10 mouse cellular contexts compared by ENCODE assay signal in genomic region chr7:127183828-127184227, GRCm38 (mm10). TPM values are rescaled to one million over a fixed set of nuclear protein-coding genes. Genes with fewer than 3 reads are reported as not detected.
DNase-seq lines count a peak whose midpoint lies in the region; ATAC-seq and TF ChIP-seq lines count a peak whose summit lies in the region.
"Had no signal": no experiment of that assay in that cellular context is flagged by ENCODE, and none has a peak within 500 bp of the region (broad histone marks: within the 10 kb centered on the region; RNA-seq: fewer than 3 reads in every experiment).

No protein-coding gene starts in this region.

- DNase-seq in layer of hippocampus, adult 2 months (ENCODE audit: low spot score in 2 of 2) = no peak
- DNase-seq in layer of hippocampus, adult 8-10 months (ENCODE audit: low spot score in 2 of 2) = no peak
- DNase-seq in G1E (ENCODE audit: low spot score) = no peak
- peak; percentile 14 for DNase-seq in retina, embryonic 14.5 days (ENCODE audit: low spot score)
- no peak for DNase-seq in adrenal gland, adult 18-20 months (ENCODE audit: low spot score in 2 of 2)
- DNase-seq in urinary bladder, postnatal 14 days (ENCODE audit: low spot score) = no peak
- DNase-seq: kidney, adult 18-20 months had no signal

- peaks cover 4% of the 10 kb centered on the region; the same call in 1 of the 2 replicates for H3K9me3 ChIP-seq in G1E (replicated peaks)
- H3K9me3 ChIP-seq in midbrain, embryonic 15.5 days = no peaks in the 10 kb centered on the region

- no peaks in the 10 kb centered on the region for H3K27me3 ChIP-seq in G1E (ENCODE audit: insufficient read depth, low read length)
- H3K27me3 ChIP-seq in midbrain, embryonic 15.5 days (replicated peaks) = no peaks in the 10 kb centered on the region
- H3K27me3 ChIP-seq: limb, embryonic 13.5 days had no signal

- WGBS in midbrain, embryonic 15.5 days = 77% methylated on average over 6 of the region's 6 CpGs

- TF ChIP-seq CTCF in layer of hippocampus, adult 2 months (conservative IDR thresholded peaks at IDR 0.05) = peak; percentile 43
- 0 out of 2 replicates have a peak, but pooled peaks have one; percentile 29 for TF ChIP-seq CTCF in G1E (IDR thresholded peaks at IDR 0.05; ENCODE audit: low read depth, low read length)

- H3K36me3 ChIP-seq in G1E (replicated peaks) = peaks cover 18% of the 10 kb centered on the region
- H3K36me3 ChIP-seq in midbrain, embryonic 15.5 days (replicated peaks) = no peaks in the 10 kb centered on the region
- H3K36me3 ChIP-seq: limb, embryonic 13.5 days had no signal

- no peak overlapping the region for H3K4me3 ChIP-seq in layer of hippocampus, adult 2 months
- no peak overlapping the region for H3K4me3 ChIP-seq in G1E (ENCODE audit: low read depth, low read length)
- no peak overlapping the region for H3K4me3 ChIP-seq in midbrain, embryonic 15.5 days
- H3K4me3 ChIP-seq: limb, embryonic 13.5 days had no signal

- no peak overlapping the region for H3K4me2 ChIP-seq in midbrain, embryonic 15.5 days
- H3K4me2 ChIP-seq: limb, embryonic 13.5 days had no signal

- no peak overlapping the region for H3K27ac ChIP-seq in layer of hippocampus, adult 2 months
- H3K27ac ChIP-seq in midbrain, embryonic 15.5 days = no peak overlapping the region
- H3K27ac ChIP-seq: limb, embryonic 13.5 days had no signal

- peaks cover 79% of the 10 kb centered on the region for H3K4me1 ChIP-seq in G1E (ENCODE audit: insufficient read depth, low read depth, low read length)
- no peaks in the 10 kb centered on the region for H3K4me1 ChIP-seq in midbrain, embryonic 15.5 days
- H3K4me1 ChIP-seq: limb, embryonic 13.5 days had no signal

- H3K9ac ChIP-seq in midbrain, embryonic 15.5 days = no peak overlapping the region
- H3K9ac ChIP-seq: limb, embryonic 13.5 days had no signal

- ATAC-seq in G1E (ENCODE audit: extremely low read depth, insufficient number of reproducible peaks, low FRiP score, poor library complexity, severe bottlenecking) = no peak
- ATAC-seq in erythroid progenitor cell, adult 5-6 weeks (replicated peaks; ENCODE audit: low FRiP score, poor library complexity, severe bottlenecking) = peak; percentile 74
- no peak for ATAC-seq in midbrain, embryonic 15.5 days (replicated peaks)

RNA-seq across cellular contexts. Expression of gene Cd2bp2, which starts 12.0 kb away (rescaled TPM):
- total RNA-seq in layer of hippocampus, adult 2 months (2021) = 10 to 100 TPM; 88.4 to 97.0 TPM
- total RNA-seq in layer of hippocampus, adult 8-10 months (2022) = 10 to 100 TPM; 87.4 to 94.4 (median 90.0) TPM
- total RNA-seq in G1E (2014; fragmentation: Nextera tagmentation) (23.3 and 37.2 TPM in 2 replicates), G1E (2017) (79.3 and 84.6 TPM in 2 replicates)
- 71.8 and 73.7 TPM in 2 replicates for polyA plus RNA-seq in G1E (2012)
- total RNA-seq in erythroid progenitor cell, adult 5-6 weeks (2015; ENCODE audit: low replicate concordance) = 18.7 and 25.2 TPM in 2 replicates
- total RNA-seq in erythroid progenitor cell, adult 5-6 weeks (2017; ENCODE audit: low replicate concordance) = 43.6 and 63.3 TPM in 2 replicates
- polyA plus RNA-seq in midbrain, embryonic 15.5 days (2015; fragmentation: Nextera tagmentation; extraction: Ambion mirVana) = 82.1 and 82.6 TPM in 2 replicates
- 10 to 100 TPM; 51.6 to 62.3 TPM for total RNA-seq in adrenal gland, adult 18-20 months (2021)

RNA-seq across cellular contexts. Expression of gene Tbc1d10b, which starts 24.4 kb away (rescaled TPM):
- total RNA-seq in layer of hippocampus, adult 2 months (2021) = 100 to 1,000 TPM; 102 to 120 TPM
- 100 to 1,000 TPM in 2 of 4 experiments, 10 to 100 TPM in 2; 97.9 to 106 (median 101) TPM for total RNA-seq in layer of hippocampus, adult 8-10 months (2022)
- total RNA-seq in G1E (2014; fragmentation: Nextera tagmentation) (19.5 and 26.7 TPM in 2 replicates), G1E (2017) (38.3 and 40.1 TPM in 2 replicates)
- polyA plus RNA-seq in G1E (2012) = 72.0 and 74.1 TPM in 2 replicates
- total RNA-seq in erythroid progenitor cell, adult 5-6 weeks (2015; ENCODE audit: low replicate concordance) = 25.6 and 36.4 TPM in 2 replicates
- total RNA-seq in erythroid progenitor cell, adult 5-6 weeks (2017; ENCODE audit: low replicate concordance) = 85.3 and 173 TPM in 2 replicates
- 39.6 and 44.8 TPM in 2 replicates for polyA plus RNA-seq in midbrain, embryonic 15.5 days (2015; fragmentation: Nextera tagmentation; extraction: Ambion mirVana)
- total RNA-seq in adrenal gland, adult 18-20 months (2021) = 10 to 100 TPM; 43.3 to 47.5 TPM

RNA-seq across cellular contexts. Expression of gene Mylpf, which starts 24.9 kb away (rescaled TPM):
- total RNA-seq in layer of hippocampus, adult 2 months (2021) = 1 to 10 TPM; 1.3 to 1.9 TPM
- total RNA-seq in layer of hippocampus, adult 8-10 months (2022) = 1 to 10 TPM; 2.8 to 5.1 (median 3.6) TPM
- total RNA-seq in G1E (2014; fragmentation: Nextera tagmentation) (2.6 TPM in 1 of 2 replicates, not detected in the other), G1E (2017) (2.8 TPM in 2 replicates)
- polyA plus RNA-seq in G1E (2012) = 0.44 and 0.94 TPM in 2 replicates
- 24.3 and 28.1 TPM in 2 replicates for total RNA-seq in erythroid progenitor cell, adult 5-6 weeks (2015; ENCODE audit: low replicate concordance)
- total RNA-seq in erythroid progenitor cell, adult 5-6 weeks (2017; ENCODE audit: low replicate concordance) = 25.7 and 48.9 TPM in 2 replicates
- 3.9 and 5.0 TPM in 2 replicates for polyA plus RNA-seq in midbrain, embryonic 15.5 days (2015; fragmentation: Nextera tagmentation; extraction: Ambion mirVana)
- total RNA-seq in adrenal gland, adult 18-20 months (2021) = 10 to 100 TPM in 1 of 2 experiments, under 1 TPM in 1; 0.66 to 16.3 TPM

RNA-seq across cellular contexts. Expression of gene Spn, which starts 46.2 kb away (rescaled TPM):
- under 1 TPM; 0.64 to 0.72 TPM for total RNA-seq in layer of hippocampus, adult 2 months (2021)
- total RNA-seq in layer of hippocampus, adult 8-10 months (2022) = under 1 TPM; 0.29 to 0.68 (median 0.46) TPM
- total RNA-seq in G1E (2014; fragmentation: Nextera tagmentation) = 52.8 and 55.4 TPM in 2 replicates
- 251 and 278 TPM in 2 replicates for total RNA-seq in G1E (2017)
- 81.4 and 90.2 TPM in 2 replicates for polyA plus RNA-seq in G1E (2012)
- total RNA-seq in erythroid progenitor cell, adult 5-6 weeks (2015; ENCODE audit: low replicate concordance) = 16.2 and 30.2 TPM in 2 replicates
- 30.8 and 32.0 TPM in 2 replicates for total RNA-seq in erythroid progenitor cell, adult 5-6 weeks (2017; ENCODE audit: low replicate concordance)
- polyA plus RNA-seq in midbrain, embryonic 15.5 days (2015; fragmentation: Nextera tagmentation; extraction: Ambion mirVana) = 0.04 TPM in 1 of 2 replicates, not detected in the other
- 1 to 10 TPM in 1 of 2 experiments, under 1 TPM in 1; 0.89 to 1.3 TPM for total RNA-seq in adrenal gland, adult 18-20 months (2021)

RNA-seq across cellular contexts. Expression of gene Zfp553, which starts 49.0 kb away (rescaled TPM):
- 10 to 100 TPM; 18.6 to 21.7 TPM for total RNA-seq in layer of hippocampus, adult 2 months (2021)
- total RNA-seq in layer of hippocampus, adult 8-10 months (2022) = 10 to 100 TPM; 20.6 to 21.4 (median 20.9) TPM
- total RNA-seq in G1E (2014; fragmentation: Nextera tagmentation) (11.7 and 20.0 TPM in 2 replicates), G1E (2017) (22.0 and 25.2 TPM in 2 replicates)
- 25.3 and 26.2 TPM in 2 replicates for polyA plus RNA-seq in G1E (2012)
- total RNA-seq in erythroid progenitor cell, adult 5-6 weeks (2015; ENCODE audit: low replicate concordance) = 2.5 and 2.9 TPM in 2 replicates
- 0.77 and 10.0 TPM in 2 replicates for total RNA-seq in erythroid progenitor cell, adult 5-6 weeks (2017; ENCODE audit: low replicate concordance)
- polyA plus RNA-seq in midbrain, embryonic 15.5 days (2015; fragmentation: Nextera tagmentation; extraction: Ambion mirVana) = 63.7 and 64.1 TPM in 2 replicates
- total RNA-seq in adrenal gland, adult 18-20 months (2021) = 10 to 100 TPM; 12.6 to 14.8 TPM
